Mouse (Mus musculus): Measurements from ENCODE around the gene Det1.

DNA sequence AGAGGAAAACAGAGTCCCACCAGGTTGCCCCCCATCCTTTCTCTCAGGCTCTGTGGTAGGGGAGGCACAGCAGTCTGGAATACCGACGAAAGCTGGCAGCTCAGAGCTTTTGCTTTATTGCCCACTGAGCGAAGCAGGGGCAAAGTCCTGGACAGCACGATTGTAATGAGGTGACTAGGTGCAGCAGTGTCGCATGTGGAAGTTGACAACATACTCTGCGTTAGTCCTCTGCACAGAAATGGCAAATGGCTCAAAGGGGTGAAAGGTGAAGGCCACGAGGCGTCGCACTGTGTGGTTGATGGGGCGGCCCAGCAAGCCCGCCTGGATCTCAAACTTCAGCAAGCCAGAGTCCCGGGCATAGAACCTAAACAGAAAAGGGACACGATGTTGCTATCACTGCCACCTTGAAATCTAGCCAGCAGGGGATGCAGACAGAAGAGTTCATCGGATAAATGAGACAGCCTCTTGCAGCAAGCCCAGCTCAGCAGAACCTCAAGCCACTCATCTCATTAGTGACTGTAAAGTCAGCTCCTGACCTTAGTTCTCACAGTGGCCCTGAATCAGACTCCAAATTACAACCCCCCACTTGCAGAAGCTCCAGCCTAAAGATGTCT, 19.2 kb downstream of the Det1 start:
- TF ChIP-seq GATA1 (IDR thresholded peaks at IDR 0.05; ENCODE audit: low read length): no peak
- no peak for TF ChIP-seq TAL1 (IDR thresholded peaks at IDR 0.05; ENCODE audit: low read length)

Measured in erythroblast, embryonic 14.5 days (primary cell).